Mouse (Mus musculus): ENCODE measurements at regions not wholly inside any gene's neighbourhood (a gene's known extent, or its start where the extent isn't known, plus 50 kb on each side); places are given as distances from the start of the nearest gene placed in this dataset.

- TF ChIP-seq POLR2A (IDR thresholded peaks at IDR 0.05; ENCODE audit: borderline replicate concordance, insufficient read depth, low read length) (no peak), CTCF (IDR thresholded peaks at IDR 0.05; ENCODE audit: borderline replicate concordance, insufficient read depth, low read depth, low read length) (no peak)
Observed at GRCm38 (mm10) chr3:5917536-5917935, 166.9 kb downstream of the Gm8797 start.
